Mouse (Mus musculus) heart, postnatal 25 days (tissue): ENCODE data around the gene Lrrc8c. TPM values are rescaled to one million over a fixed set of nuclear protein-coding genes. Genes with fewer than 3 reads are reported as not detected.
A peak's percentile ranks its signal among the peaks of the same experiment; 100 is the strongest.

Experiments used
- DNase-seq: peaks from one replicate; pipeline ENCODE4 v3.0.0; 2022; ENCODE audit warnings: low spot score
- intact Hi-C: fragments of 180-260 bp; cut with DNase I; formaldehyde crosslinking; loops from one replicate; pipeline ENCODE4 v1.15.1; 2025
- total RNA-seq, 2 experiments: library from RNA; stranded (reverse); gene quantifications; 2 replicates each; pipeline ENCODE4 v1.2.3; 2021

Gene Lrrc8c
- total RNA-seq = 10 to 100 TPM; 27.6 to 31.7 TPM

- DNase-seq = peak; percentile 84
- intact Hi-C loops = loop anchor here (1.0 kb wide), 1 partner anchor 135 kb away; no protein-coding TSS in a partner anchor
Observed at GRCm38 (mm10) chr5:105519096-105519975, at the start of gene Lrrc8c. Gene Lrrc8c, plus strand, starts transcription at chr5:105519388.

DNA sequence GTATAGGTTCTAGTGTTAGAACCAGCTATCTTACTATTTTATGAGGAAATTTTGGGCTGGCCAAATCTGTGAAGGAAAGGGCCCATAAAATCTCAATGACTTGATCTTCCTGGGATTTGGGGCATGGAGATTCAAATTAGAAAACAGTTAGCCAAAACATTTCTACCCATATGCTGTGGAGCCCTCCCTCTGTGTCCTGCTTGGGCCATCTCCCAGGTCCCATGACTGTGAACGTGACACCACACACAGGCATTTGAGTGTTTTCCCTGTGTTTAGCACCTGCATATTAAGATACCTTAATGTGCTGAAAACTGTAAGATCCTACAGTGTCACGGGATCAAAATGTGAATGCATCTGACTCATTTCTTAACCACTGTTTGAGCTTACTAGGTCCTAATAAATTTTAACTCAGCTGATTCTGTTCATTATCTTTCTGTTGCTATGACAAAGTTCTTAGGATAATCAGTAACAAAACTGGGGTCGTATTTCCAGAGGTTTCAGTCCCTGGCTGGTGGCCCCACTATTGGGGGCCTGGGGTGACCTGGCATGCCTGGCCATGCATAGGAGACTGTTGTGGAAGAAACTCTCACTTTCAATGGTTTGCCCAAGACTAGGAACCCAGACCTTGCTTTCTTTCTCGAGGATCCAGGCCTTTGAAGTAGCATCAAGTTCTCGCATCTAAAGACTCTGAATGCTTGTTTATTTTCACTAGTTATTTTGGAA lies 46.0 kb upstream of the Lrrc8c start:
- intact Hi-C loops = no loop called here

DNA sequence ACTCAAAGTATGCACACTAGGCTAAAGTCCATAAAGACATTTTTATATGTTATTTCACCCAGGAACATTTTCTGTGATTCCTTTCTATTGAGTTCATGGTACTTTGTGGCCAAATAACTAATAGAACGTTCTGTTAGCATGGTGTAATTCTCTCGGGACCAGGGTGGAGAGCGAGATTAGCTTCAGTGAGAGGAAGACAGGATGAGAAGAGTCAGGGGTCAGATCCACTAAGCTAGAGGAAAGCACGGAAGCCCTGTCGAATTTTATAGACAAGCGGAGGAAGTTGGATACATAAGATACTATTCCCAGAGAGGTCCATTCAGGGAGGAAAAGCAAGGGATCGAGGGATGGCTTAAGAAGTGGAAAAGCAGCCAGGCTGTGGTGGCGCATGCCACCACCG lies 41.7 kb upstream of the Lrrc8c start:
- no peak for DNase-seq
- intact Hi-C loops = no loop called here

More for the DNA sequence above, 46.0 kb upstream of the Lrrc8c start:
- no peak for DNase-seq

- DNase-seq = no peak
- intact Hi-C loops = no loop called here
Observed at GRCm38 (mm10) chr5:105479673-105480072, 39.5 kb upstream of the Lrrc8c start.

DNA sequence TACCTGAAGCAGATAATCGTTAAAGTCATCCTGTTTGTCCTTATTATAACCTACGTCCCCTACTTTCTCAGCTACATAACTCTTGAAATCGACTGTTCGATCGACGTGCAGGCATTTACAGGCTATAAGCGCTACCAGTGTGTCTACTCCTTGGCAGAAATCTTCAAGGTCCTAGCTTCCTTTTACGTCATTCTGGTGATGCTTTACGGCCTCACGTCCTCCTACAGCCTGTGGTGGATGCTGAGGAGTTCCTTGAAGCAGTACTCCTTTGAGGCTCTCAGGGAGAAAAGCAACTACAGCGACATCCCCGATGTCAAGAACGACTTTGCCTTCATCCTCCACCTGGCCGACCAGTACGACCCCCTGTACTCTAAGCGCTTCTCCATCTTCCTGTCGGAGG lies 38.6 kb upstream of the Lrrc8c start:
- intact Hi-C loops = no loop called here
- no peak for DNase-seq

GRCm38 (mm10) chr5:105483632-105484031 lies 35.6 kb upstream of the Lrrc8c start:
- intact Hi-C loops = no loop called here
- no peak for DNase-seq

DNA sequence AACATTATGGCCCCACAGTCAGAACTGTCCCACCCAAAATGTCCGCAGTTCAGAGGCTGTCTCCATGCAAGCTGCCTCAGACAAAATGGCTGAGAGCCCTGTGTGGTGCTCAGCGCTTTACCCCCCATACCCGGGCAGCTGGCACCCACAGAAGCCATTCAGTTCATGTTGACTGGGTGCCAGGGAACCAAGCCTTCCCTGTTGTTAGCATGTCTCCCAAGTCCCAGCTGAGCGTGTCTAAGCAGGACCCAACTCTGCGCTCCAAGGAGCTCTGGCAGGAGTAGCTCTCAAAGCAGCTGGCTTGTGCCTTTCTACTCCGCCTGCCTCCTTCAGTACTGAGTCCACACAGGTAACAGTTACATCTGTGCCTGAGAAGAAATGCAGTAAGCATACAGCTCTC lies 34.9 kb upstream of the Lrrc8c start:
- intact Hi-C loops = no loop called here
- no peak for DNase-seq

- intact Hi-C loops = no loop called here
- DNase-seq = no peak
Observed at GRCm38 (mm10) chr5:105484891-105485290, 34.3 kb upstream of the Lrrc8c start.

DNA sequence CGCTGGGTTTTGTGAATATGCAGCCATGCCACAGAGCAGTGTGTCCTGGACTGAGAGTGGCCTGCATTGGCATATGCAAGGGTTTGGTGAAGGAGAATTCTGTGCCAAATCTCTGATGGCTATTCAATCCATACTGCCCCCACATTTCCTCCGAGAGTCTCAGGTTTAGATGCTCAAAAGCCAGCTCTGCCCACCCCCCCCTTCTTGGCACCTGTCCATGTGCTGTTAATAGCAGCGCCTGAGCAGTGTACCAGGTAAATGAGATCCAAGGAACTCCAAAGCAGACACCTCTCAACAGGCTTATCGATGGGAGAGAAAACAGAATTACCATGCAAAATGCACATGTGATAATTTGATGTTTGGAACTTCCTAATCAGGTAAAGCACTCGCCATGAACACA lies 29.0 kb upstream of the Lrrc8c start:
- intact Hi-C loops = loop anchor here (2.0 to 5.0 kb wide), 2 partner anchors 85 to 377 kb away; no protein-coding TSS in a partner anchor
- no peak for DNase-seq

DNA sequence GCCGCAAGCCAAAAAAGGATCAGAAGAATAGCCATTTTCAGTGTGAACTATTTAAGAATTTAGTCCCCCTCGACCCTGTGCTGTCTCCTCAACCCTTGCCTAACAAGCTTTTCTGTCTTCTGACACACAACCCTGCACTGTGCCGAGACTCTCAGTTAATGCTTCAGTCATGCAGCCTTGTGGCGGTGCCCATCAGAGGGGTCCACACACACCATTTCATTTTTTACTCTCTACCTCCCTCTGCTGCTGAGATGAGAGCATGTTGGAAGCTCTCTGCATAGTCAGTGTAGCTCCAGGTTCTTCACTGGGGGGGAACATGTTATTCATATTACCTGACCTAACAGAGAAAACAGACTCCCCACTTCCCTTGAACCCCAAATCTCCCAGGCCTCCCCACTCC lies 27.8 kb upstream of the Lrrc8c start:
- no peak for DNase-seq
- intact Hi-C loops = loop anchor here (2.0 to 5.0 kb wide), 2 partner anchors 87 to 376 kb away; no protein-coding TSS in a partner anchor

GRCm38 (mm10) chr5:105492367-105493246 lies 26.6 kb upstream of the Lrrc8c start:
- DNase-seq = no peak

GRCm38 (mm10) chr5:105493377-105493776 lies 25.8 kb upstream of the Lrrc8c start:
- no peak for DNase-seq
- intact Hi-C loops = loop anchor here (5.0 kb wide), 1 partner anchor 374 kb away; no protein-coding TSS in a partner anchor

More at GRCm38 (mm10) chr5:105492367-105493246, 26.6 kb upstream of the Lrrc8c start:
- intact Hi-C loops = loop anchor here (5.0 kb wide), 1 partner anchor 375 kb away; no protein-coding TSS in a partner anchor

DNA sequence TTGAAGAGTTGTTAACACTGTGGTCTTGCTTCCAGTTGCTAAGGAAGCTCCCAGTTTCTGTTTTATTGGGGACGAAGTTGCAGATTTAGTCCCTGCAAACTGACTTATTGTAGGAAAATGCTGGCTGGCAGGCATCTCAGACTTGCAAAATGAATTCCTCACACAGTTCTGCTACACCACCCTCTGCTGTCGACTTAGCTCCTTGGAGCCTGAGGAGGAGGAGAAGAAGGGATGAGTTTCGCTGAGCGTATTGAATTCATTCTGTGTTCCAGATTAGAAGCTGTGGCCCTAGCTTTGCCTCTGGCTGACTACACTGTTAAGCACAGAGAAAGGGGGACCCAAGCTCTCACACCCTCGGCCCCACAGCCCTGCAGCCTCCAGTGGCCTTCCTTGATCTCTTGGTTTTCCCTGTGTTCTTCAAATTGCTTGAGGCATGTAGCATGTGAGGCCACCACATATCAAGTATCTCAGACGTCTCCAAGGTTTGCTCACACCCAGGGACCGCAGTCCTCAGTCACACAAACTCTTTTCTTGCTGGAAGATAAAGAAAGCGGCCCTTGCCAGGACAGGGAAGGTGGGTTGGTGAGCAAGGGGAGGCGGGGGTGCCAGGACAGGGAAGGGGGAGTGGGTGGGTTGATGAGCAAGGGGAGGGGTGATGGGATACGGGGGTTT lies 24.8 kb upstream of the Lrrc8c start:
- intact Hi-C loops = loop anchor here (2.0 to 5.0 kb wide), 3 partner anchors 22 to 373 kb away; no protein-coding TSS in a partner anchor
- no peak for DNase-seq

DNA sequence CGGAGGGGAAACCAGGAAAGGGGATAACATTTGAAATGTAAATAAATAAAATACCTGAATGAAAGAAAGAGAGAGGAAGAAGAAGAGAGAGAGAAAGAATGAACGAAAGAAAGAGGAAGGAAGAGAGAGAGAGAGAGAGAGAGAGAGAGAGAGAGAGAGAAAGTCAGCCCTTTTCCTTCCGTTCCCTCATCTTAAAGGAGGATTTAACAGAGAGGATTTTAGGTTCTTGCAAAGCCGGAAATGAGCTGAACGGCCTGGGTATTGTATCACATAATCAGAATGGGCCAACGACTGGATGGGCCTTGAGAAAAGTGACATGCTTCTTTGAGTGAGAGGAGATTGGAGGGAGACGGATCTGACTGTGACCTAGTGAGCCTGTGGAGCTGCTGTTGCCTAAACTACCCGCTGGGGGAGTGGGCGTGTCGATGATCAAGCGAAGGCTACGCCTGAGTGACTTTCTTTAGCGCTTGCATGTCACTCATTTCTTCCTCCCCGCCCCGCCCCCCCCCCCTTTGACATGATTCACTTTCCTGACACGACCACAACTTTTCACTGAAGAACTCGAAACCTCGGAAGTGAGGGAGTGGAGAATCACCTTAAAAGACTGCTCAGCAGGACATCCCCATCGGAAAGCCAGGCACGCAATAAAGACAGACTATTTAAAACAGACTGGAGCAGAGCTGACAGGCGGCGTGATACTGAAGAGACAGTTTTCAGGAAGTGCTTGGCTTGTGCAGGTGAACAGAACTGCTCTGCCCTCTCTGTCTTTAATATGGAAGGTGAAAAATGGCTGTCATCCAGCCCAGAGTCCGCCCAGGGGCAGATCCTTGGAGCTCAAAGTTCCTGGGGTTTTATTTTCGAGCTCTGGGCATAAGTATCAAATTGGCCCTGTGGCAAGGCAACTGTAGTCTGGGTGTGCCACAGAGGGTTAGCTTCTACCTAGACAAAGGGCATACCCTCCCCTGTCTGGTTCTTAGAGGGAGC lies 24.0 kb upstream of the Lrrc8c start:
- peak; percentile 67 for DNase-seq
- intact Hi-C loops = loop anchor here (2.0 to 5.0 kb wide), 3 partner anchors 22 to 372 kb away; no protein-coding TSS in a partner anchor

GRCm38 (mm10) chr5:105496133-105496532 lies 23.1 kb upstream of the Lrrc8c start:
- intact Hi-C loops = no loop called here
- no peak for DNase-seq

GRCm38 (mm10) chr5:105496586-105496985 lies 22.6 kb upstream of the Lrrc8c start:
- intact Hi-C loops = no loop called here

GRCm38 (mm10) chr5:105498429-105499000 lies 20.7 kb upstream of the Lrrc8c start:
- intact Hi-C loops = no loop called here
- no peak for DNase-seq

More at GRCm38 (mm10) chr5:105496586-105496985, 22.6 kb upstream of the Lrrc8c start:
- no peak for DNase-seq
